Mouse (Mus musculus): ENCODE measurements around the gene 9330182L06Rik.

9330182L06Rik gene

GRCm38 (mm10) chr5:9361982-9362661, 96.2 kb downstream of the 9330182L06Rik start:
- DNase-seq (ENCODE audit: low read depth) = no peak

- DNase-seq (ENCODE audit: low read depth) = no peak
These were observed 99.0 kb downstream of the 9330182L06Rik start for GRCm38 (mm10) chr5:9364937-9365336.

- DNase-seq (ENCODE audit: low read depth) = no peak
These were observed 102.2 kb downstream of the 9330182L06Rik start for GRCm38 (mm10) chr5:9367920-9368692.

- no peak for DNase-seq (ENCODE audit: low read depth)
These were observed 105.2 kb downstream of the 9330182L06Rik start for GRCm38 (mm10) chr5:9371127-9371526.

GRCm38 (mm10) chr5:9373341-9373740, 107.4 kb downstream of the 9330182L06Rik start:
- DNase-seq (ENCODE audit: low read depth) = no peak

GRCm38 (mm10) chr5:9389968-9390367, 124.0 kb downstream of the 9330182L06Rik start:
- no peak for DNase-seq (ENCODE audit: low read depth)

GRCm38 (mm10) chr5:9391858-9392393, 126.0 kb downstream of the 9330182L06Rik start:
- no peak for DNase-seq (ENCODE audit: low read depth)

GRCm38 (mm10) chr5:9417098-9417497, 151.2 kb downstream of the 9330182L06Rik start:
- DNase-seq (ENCODE audit: low read depth) = no peak

- no peak for DNase-seq (ENCODE audit: low read depth)
These were observed 151.9 kb downstream of the 9330182L06Rik start for GRCm38 (mm10) chr5:9417802-9418201.

- no peak for DNase-seq (ENCODE audit: low read depth)
These were observed 154.0 kb downstream of the 9330182L06Rik start for GRCm38 (mm10) chr5:9419964-9420363.

- no peak for DNase-seq (ENCODE audit: low read depth)
These were observed 158.5 kb downstream of the 9330182L06Rik start for GRCm38 (mm10) chr5:9424464-9424863.

- no peak for DNase-seq (ENCODE audit: low read depth)
These were observed 161.2 kb downstream of the 9330182L06Rik start for GRCm38 (mm10) chr5:9427165-9427564.

- DNase-seq (ENCODE audit: low read depth) = peak; percentile 10
These were observed 161.8 kb downstream of the 9330182L06Rik start for GRCm38 (mm10) chr5:9427581-9428241.

- no peak for DNase-seq (ENCODE audit: low read depth)
These were observed 162.8 kb downstream of the 9330182L06Rik start for GRCm38 (mm10) chr5:9428728-9429127.

- DNase-seq (ENCODE audit: low read depth) = peak; percentile 7
These were observed 180.2 kb downstream of the 9330182L06Rik start for GRCm38 (mm10) chr5:9446146-9446545.

GRCm38 (mm10) chr5:9448931-9449330, 183.0 kb downstream of the 9330182L06Rik start:
- DNase-seq (ENCODE audit: low read depth) = no peak

GRCm38 (mm10) chr5:9449570-9449969, 183.7 kb downstream of the 9330182L06Rik start:
- no peak for DNase-seq (ENCODE audit: low read depth)

GRCm38 (mm10) chr5:9453298-9453697, 187.4 kb downstream of the 9330182L06Rik start:
- DNase-seq (ENCODE audit: low read depth) = no peak

GRCm38 (mm10) chr5:9477587-9477986, 211.7 kb downstream of the 9330182L06Rik start:
- DNase-seq (ENCODE audit: low read depth) = no peak

- no peak for DNase-seq (ENCODE audit: low read depth)
These were observed 229.5 kb downstream of the 9330182L06Rik start for GRCm38 (mm10) chr5:9495456-9495855.

GRCm38 (mm10) chr5:9497235-9497634, 231.3 kb downstream of the 9330182L06Rik start:
- no peak for DNase-seq (ENCODE audit: low read depth)

- DNase-seq (ENCODE audit: low read depth) = no peak
These were observed 245.1 kb downstream of the 9330182L06Rik start for GRCm38 (mm10) chr5:9511027-9511426.

GRCm38 (mm10) chr5:9525507-9525906, 259.6 kb downstream of the 9330182L06Rik start:
- DNase-seq (ENCODE audit: low read depth) = no peak

All from c-Kit-positive CD71-negative TER-119-negative erythroid progenitor cells, embryonic 14.5 days (primary cell).